Mouse (Mus musculus): ENCODE data around the gene Vsx2.

DNA sequence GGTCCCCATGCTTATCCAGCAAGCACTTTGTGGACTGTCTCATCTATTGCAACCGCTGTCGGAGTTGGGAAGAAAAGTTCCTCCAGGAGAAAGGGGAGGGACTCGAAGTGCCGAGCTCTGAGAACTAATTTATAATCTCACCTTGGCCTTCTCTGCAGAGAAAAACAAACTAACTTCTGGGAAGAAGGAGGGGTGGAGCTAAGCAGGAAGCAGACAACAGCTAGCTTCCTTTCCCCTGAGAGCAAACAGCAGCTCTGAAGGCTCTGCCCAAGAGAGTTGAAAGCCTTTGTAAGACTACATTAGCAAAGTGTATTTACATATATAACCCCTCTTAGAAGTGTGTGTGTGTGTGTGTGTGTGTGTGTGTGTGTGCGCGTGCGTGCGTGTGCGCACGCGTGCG is 44.1 kb upstream of the Vsx2 start:
- TF ChIP-seq CTCF (IDR thresholded peaks at IDR 0.05; ENCODE audit: extremely low read depth, insufficient read depth, low read length) (no peak), POLR2A (IDR thresholded peaks at IDR 0.05; ENCODE audit: extremely low read depth, insufficient read depth, low read length) (no peak)

Measured in cortical plate, adult 2 months (tissue).